Mouse (Mus musculus) left cerebral cortex, adult 9 months (tissue): ENCODE data around the gene Ccdc85c.

Experiments
- DNase-seq, 2 experiments: peaks; one replicate each; pipeline ENCODE4 v3.0.0; 2022; ENCODE audit warnings: low spot score in 2 of 2

Gene Ccdc85c

DNA sequence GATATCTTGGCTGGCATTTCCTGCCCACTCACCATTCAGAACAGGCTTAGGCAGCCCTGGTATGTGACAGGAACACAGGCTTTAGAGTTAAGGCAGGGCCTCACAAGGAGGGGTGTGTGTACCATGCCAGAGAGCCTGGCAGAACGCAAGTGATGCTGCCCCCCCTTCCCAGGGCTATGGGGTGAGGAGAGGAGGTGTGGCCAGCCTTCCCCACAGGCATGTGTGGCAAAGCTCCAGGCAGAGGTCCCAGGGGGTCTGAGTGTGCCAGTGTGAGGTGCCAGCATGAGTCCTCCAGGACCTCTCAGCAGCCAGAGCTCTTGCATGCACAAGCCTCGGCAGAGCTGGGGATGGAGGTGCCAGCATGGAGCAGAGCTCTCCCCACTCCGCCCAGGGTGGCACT lies 19.4 kb upstream of the Ccdc85c start:
- no peak for DNase-seq

DNA sequence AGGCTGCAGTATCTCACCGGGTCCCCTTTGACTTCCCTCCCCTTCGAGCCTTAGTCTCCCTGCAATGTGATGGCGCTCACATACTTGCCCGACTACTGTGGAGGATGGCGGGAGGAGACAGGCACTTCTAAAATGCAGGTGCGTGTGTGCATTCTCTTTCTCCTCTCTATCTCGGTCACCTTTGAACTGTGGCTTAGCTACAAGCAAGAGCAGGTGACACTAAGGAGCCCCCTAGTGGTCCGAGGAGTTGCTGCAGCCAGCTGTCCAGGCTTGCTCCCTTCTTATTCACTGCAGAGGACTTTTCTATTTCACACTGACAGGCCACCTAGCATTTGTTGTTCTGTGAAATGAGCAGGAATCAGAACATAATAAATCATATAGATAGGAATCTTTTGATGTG lies 17.7 kb upstream of the Ccdc85c start:
- peak in 1 of 2 experiments; percentile 83 for DNase-seq

DNA sequence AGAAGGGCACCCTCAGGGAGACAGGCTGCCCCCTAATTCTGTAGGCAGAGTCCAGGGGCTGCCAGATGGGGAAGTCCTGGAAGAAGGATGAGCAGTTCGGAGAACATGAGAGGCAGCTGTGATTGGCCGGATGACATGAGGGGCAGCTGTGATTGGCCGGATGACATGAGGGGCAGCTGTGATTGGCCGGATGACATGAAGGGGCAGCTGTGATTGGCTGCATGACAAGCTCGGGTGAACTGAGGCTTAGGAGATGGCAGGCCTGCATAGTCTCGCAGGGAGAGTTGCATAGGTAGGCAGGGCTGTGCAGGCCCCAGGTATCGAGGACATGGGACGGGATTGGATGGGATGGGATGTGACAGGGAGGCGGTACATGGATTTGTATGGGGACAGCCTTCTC lies 17.2 kb upstream of the Ccdc85c start:
- no peak for DNase-seq

DNA sequence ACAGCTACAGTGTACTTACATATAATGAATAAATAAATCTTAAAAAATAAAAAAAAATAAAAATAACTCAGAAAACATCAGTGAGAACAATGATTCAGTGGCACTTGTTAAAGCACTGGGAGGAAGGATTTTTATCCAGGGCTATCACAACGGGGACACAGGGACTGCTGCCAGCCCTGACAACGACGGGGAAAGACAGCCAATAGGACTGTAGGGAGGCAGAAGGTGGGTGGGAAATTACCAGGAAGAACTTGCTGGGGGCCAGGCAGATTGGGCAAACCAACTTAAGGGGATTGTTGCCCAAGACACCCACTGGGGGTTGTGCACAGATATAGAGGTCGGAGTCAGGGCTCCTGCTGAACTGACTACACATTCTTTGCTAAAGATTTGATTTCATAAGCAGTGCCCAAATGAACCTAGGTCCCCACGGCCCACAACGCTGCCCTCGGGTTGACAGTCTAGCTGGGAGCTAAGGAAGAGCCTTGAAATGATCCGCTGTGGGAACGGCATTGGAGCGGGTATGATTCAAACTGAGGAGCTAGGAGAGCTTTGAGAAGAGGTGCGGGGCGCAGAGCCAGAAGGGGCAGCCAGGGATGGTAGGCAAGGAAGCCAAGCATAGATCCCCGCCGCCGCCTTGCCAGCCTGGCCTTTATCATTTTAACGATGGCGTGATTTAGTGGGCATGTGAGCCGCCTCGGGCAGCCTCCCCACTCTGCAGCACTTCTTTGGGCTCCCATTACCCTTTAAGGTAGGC lies 13.1 kb upstream of the Ccdc85c start:
- DNase-seq: no peak

DNA sequence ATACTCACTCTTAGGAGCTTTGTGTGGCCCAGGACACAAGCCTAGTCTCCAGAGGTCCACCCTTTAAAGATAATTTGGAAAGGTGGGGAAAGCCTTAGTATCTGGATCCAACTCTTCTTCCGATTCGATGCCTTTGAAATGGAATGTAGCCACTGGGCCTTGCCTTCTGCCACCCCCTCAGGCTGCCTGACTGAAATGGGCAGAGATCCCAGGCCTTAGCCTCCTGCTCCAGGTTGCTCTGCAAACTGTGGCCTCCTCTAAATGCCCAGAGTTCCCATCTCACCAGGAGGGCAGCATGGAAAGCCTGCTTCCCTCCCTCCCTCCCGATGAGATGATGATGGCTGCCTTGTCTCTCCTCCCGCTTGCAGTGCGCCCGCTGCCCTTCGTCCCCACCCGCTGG lies 11.8 kb upstream of the Ccdc85c start:
- DNase-seq: no peak

DNA sequence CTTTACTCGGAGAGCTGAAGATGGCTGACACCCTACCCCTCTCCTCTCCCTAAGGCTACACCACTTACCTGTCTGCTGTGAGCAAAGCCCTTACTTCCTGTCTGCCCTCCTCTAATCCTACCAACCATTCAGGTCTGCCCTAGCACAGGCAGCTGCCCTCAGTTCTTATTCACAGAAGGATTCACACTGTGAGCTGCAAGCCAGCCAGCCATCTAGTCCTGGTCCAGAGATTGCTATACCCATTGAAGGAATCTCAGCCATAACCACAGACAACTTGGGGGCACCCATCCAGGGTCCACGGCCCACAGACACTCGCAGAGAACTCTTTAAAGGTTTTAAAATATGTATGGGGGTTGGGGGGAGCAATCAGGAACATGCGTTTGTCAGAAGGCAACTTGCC lies 11.2 kb upstream of the Ccdc85c start:
- DNase-seq: no peak

DNA sequence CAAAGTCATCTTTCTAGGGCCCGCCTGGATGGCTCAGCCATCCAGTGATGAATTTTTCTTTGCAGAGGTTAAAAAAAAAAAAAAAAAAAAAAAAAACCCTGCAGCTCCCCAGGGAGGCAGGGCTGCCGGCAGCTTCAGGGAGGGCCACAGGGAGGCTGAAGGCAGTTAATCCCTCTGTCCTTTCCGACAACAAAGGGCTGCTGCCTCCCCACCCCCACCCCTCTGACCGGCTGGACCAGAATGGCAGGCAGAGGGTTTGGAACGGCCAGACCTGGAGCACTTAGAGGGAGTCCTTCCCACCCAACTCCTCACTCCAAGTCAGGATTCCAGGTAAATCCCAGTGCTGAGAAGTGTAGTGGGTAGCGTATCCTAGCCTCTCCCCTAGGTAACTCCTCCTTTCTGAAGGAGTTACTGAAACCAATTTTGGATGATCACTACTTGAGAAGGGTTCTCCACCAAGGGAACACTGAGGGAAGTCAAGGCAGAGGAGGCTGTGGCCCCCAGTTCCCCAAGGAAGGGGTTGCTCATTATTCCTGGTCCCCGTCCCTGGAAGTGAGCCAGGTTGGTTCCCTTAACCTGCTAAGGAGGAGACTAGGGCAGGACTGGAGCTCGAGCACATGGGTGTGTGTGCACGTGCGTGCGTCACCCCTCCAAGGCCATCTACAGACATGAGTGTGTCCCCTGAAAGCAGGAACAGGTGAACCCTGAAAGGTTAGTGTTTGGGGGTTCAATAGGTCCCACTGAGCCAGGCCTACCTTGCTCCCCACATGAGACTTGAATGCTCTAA lies 10.2 kb upstream of the Ccdc85c start:
- no peak for DNase-seq

DNA sequence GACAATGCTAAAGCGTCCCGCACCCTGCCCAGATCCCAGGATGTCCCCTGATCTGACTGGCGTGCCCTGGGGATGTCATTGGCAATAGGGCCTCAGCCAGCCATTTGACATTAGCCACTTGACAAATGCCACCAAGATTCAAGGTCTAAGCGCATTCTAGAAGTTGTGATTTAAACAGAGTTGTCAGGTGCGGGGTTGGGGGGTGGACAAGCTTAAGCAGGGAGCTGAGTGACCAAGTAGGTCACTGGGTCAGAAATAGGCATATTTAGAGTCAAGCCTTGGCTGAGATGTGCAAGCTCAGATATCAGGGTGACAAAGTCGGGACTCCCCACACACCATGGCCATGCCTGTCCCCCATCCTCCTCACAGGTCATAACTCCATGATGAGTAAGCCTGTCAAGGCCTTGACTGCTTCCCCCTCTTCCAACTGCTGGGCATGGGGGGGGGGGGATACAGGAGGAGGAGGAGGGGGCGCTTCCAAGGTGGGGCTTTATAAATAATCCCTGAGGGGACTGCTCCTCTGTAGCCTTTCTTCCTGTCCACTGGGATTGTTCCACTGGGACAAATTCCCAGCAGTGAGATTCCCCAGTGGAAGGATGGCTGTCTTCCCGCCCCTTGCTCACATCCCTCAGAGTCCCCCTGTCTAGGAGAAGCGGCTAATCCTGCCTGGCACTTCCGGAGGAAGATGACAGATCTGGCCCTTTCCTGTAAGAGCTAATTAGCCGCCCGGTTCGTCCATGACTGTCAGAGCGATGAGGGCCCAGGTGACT lies 9.4 kb upstream of the Ccdc85c start:
- no peak for DNase-seq

DNA sequence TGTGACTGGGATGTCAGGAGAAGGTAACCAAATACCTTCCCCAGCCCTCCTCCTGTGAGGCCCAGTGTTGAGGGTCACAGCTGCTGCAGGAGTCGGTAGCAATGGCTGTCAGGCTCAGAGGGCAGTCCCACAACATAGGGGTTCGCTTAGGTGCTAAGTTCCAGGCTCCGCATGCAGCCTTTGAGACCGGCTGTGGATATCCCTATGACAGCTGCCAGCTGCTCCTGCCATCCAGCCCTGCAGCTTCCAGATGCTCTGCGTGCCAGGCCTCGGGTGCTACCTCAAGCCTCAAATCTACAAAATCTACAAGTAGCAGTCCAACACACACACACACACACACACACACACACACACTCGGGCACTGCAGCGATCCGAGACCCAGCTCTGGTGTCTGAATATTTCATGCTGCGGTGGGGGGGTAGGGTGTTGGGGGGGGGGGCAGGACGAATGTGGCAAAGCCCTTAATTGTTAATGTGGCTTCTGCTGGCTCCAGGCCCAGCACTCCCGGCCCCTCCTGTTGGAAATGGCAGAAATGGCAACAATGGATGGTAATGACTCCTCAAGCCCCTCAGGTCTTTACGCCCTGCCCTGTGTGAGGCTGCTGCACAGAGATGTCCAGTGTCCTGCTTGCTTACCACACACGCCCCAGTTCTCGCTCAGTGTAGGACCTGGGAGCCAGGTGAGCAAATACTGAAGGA lies 3.1 kb upstream of the Ccdc85c start:
- DNase-seq: no peak

DNA sequence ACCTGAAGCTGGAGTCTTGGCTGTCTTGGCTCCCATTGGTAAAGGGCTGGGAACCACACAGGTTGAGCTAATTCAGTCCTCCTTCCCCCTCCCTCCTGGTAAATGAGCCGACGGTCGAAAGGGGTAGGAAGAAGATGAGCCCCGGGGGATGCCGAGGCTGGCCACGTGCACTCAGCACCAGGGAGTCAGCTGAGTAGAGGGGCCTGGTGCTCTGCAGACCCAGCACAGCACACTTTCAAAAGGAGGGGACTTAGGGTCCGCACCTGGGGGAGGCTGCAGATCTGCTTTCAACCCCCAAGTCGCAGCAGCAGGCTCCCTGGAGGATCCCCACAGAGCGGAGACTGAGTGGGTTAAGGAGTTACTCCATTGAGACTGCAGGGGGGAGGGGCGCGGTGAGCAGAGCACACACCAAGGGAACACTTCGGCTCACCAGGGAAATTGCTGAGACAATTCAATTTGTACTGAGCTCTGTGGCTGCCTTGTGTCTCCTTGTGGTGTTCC lies 2.2 kb upstream of the Ccdc85c start:
- DNase-seq: no peak

DNA sequence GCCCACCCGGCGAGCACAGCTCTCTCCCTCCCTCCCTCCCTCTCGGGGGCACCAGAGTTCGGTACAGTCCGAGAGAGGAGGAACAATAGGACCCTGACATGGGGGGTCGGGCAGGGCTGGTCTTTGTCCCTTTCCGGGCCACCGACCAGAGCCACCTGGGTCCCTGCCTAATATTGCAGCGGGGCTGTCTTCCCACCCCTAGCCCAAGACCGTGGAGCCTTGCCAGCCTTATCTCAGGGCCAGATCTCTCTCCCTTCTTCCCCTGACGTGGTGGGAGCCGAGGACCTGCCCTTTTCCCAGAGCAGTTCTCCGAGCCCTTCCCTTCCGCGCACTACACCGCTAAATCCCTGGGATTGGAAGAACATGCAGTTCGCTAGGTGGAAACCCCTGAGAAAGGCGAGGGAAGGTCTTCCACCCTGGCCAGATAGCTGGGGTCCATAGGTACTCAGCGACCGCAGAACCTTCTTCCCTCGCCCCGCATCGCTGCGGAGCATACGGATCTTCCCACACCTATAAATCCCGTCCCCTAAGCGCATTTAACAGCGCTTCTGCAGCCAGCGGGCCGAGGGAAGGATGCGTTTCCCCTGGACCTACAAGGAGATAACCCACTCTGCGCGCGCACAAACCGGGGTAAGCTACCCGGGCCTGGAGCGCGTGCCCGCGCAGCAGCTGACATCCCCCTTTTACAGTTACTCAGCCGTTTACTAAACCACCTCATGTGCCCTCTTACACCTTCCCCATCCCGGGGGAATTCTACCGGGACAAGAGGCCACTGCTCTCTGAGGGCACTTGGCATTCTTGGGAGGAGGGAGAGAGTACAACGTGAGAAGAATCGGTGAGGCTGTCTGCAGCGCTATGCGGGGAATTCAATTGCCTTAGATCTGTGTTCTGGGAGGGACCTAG lies 946 bp upstream of the Ccdc85c start:
- DNase-seq: peak in 1 of 2 experiments; percentile 59

DNA sequence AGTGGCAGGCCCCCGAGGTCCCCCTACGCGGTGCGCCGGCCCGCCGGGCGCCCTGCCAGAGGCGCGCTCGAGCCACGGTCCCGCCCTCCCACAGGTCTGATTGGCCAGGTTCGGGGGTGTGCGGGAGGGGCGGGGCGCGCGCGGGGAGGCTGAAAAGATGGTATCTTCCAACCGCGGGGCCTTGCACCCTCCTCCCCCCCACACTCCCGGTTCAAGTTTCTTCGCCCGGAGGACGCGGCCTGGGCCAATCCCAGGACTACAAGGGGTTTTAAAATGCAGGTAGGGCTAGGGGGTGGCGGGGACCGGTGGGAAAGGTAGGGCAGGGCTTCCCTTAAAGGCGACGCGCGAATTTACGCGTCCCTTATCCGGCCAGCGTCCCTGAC lies 274 bp upstream of the Ccdc85c start:
- DNase-seq: peak; percentile 94 to 97

DNA sequence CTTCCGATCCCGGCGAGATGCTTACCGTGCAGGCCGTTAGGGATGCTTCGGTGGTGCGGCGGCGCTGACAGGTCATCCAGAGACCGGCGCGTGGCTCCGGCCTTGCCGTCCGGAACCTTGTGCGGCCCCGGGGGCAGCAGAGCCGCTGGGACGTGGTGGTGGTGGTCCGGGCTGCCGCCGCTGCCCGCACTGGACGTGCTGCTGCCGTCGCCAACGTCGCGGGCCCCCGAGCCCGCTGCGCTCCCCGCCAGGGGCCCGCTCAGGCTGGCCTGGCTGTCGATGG lies 971 bp downstream of the Ccdc85c start:
- DNase-seq: no peak

DNA sequence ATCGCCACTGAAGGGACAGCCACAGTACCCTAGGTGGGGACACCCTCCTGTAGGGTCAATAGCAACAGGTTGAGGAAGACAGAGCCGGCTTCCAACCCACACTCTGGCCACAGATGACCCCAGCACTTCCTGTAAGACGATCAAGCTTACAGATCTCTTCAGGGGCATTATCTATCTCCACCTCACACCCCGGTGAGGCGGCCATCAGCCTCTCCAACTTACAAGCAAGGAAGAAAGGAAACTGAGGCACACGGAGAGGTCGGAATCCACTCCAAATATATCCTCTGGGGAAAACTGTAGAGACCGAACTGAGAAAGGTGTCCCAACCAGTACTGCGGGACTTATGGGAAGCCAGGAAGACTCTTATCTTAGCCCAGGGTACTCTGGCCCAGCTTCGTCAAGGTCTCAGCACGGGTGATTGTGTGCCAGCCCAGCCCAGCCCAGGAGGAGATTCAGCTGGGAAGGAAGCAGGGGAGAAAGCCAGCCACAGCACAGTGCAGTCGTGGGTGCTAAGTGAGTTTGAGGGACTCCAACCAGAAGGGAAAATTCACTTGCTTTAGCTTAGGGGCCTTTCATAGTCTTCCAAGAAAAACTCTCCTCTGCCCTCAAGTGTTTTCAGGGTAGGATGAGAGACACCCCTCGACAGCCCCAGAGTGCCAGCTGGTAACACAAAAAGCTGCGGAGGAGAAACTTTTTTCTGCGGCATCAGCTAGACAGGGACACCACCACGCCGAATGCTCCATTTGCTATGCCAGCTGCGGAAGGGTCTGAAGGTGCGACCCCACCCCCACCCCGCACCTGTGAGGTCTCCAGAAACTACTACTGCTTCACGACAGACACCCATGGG lies 1.5 kb downstream of the Ccdc85c start:
- DNase-seq: no peak

DNA sequence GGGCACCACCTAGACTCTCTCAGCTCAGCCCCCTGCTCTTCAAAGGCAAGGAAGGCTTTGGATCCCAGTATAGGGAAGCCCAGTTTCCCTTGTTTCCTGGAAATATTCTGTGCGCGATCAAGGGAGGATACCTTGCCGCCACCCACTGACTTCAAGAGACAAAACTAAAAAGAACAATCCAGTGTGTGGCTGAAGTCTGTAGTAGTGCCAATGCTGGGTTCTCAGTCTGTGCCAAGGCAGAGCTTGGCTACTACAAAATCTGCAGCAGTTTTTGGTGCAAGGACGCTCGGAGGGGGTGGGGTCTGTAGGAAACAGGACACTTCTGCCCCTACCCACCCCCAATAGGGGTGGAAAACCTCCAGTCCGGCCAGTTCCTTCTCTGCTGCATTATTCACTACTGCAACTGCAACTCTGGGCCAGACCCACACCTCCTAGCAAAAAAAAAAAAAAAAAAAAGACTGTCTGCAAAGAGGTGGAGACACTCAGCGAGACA lies 3.0 kb downstream of the Ccdc85c start:
- DNase-seq: no peak

DNA sequence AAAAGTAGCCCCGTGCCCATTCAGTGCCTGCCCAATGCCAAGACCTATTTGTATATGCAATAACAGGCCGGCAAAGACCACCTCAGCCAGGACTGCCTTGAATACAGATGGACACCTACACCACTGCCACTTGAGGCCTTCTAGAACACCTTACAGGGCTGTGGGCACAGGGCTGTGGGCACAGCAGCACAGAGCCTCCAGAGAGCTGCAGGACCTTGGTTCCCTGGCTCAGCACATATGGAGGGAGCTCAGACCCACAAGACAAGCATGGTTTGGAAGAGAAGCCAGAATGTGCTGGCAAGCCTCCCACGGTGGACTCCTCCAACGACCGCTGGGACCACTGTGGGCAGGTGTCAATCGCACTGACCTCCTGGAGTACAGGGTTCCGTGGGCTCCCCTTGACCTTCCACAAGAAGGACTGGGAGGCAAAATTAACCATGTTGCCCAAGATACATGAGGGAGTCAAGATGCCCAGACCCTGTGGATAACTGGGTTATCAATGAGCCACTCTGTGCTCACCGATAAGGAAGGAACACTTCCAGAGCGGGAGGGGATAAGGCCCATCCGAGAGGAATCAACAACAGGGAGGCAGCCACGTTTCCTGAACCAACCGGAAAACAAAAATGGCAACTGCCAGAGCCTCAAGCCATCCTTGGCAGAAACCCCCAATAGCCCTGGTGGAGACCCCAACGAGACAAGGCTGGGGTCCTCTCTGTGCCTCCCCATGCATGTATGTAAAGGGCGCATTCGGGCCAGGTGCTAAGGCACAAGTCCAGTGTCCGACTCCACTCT lies 3.7 kb downstream of the Ccdc85c start:
- no peak for DNase-seq

DNA sequence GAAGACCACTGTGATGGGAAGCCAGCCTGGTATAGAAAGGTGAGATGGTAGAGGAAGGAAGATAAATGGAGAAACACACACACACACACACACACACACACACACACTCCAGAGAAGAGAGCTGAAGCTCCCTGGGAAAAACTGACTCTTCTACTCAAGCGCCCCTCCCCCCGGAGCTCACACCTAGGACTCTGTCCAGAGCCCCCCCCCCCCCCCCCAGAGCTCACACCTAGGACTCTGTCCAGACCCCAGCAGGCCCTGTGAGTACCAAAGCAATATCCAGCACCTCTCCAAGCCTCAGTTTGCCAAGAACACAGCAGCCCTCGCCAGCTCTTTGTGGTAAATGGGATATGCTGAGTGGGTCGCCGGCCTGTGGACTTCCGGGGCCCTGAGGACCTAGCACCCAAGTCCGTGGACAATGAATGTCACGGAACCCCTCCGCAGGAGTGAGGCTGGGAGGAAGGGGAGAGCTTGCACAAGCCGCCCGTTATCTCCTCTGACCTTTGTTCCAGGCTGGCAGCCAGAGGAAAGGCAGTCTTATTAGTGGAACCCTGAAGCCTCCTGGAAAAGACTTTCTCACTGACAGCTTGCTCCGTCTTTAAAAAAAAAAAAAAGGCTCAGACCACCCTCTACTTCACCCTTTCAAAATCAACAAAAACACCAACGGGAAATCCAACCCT lies 4.8 kb downstream of the Ccdc85c start:
- DNase-seq: no peak

DNA sequence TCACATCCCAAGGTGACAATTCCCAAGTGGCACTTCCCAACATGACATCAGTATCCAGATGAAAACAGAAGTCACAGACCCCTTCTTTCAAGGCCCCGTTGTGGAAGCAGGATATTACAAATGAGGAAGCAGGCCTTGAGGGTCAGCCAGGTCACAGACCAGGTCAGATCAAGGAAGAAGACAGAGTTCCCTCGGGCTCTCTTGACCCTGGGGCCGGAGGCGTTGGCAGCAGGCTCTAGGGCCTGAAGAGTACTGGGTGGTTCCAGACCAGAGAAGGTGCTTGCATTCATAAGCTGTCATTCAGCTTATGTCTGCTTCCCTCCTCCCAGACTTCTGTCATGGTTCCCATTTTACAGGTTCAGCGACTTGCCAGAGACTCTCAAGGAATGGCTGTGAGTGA lies 5.5 kb downstream of the Ccdc85c start:
- no peak for DNase-seq

DNA sequence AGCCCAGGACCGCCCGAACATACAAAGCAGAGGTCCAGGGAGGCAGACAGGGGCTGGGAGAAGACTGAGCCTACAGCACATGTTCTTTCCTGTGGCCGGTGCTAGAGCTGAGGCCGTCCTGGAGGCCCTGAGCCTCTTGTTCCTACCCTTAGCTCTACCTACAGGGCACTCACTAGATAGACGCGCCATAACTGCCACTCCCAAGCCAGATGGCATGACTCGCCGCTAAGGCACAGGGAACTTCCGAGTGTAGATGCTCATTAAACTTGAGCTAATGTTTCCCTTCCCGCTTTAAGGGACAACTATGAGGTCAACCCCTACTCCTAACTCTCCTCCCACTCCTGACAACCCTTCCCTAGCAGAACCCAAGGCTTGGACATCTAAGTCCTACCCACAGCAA lies 6.3 kb downstream of the Ccdc85c start:
- no peak for DNase-seq
